Mouse (Mus musculus) urinary bladder, postnatal 4 days (tissue): ENCODE results near the gene Ntrk3.

Experiments
- DNase-seq, 2 experiments: peaks; one replicate each; pipeline ENCODE4 v3.0.0; 2021 to 2022; ENCODE audit warnings: low spot score in 2 of 2

Gene Ntrk3

DNA sequence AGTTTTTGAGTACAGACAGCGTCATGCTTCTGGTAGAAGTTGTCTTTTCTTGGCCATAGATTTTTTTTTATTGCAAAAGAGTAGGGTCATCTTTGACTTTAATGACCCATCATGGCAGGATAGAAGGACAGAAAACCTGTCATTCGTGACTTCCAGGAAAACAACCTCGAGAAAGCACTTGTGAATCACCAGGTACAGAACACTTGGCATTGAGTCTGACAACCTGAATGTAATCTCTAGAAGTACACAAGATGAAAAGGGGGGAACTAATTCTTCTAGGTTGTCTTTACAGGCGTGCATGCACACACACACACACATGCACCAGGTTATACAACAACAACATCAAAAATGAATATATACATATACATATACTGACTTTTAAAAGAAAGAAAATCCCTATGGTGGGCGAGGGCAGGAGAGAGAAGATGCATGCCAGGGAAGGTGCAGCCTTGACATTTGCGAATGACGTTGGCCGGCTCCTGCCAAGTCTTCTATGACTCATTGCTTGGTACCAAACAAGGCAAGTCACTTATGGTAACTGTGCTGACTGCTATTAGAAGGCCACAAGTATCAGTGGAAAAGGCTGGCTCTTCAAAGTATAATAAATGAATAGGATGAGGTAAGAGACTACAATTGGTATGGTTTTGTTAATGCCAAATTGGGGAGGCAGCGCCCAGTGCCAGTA is 217.4 kb downstream of the Ntrk3 start:
- no peak for DNase-seq

- DNase-seq, result no peak
Measured at GRCm38 (mm10) chr7:78519689-78520088, 218.1 kb downstream of the Ntrk3 start.

GRCm38 (mm10) chr7:78518760-78519363 is 218.9 kb downstream of the Ntrk3 start:
- no peak for DNase-seq

- no peak for DNase-seq
Measured at GRCm38 (mm10) chr7:78515042-78515609, 222.7 kb downstream of the Ntrk3 start.

GRCm38 (mm10) chr7:78507032-78507611 is 230.7 kb downstream of the Ntrk3 start:
- DNase-seq, result no peak

- no peak for DNase-seq
Measured at GRCm38 (mm10) chr7:78500863-78501262, 236.9 kb downstream of the Ntrk3 start.

GRCm38 (mm10) chr7:78499970-78500369 is 237.8 kb downstream of the Ntrk3 start:
- no peak for DNase-seq

- no peak for DNase-seq
Measured at GRCm38 (mm10) chr7:78498356-78498755, 239.5 kb downstream of the Ntrk3 start.

- no peak for DNase-seq
Measured at GRCm38 (mm10) chr7:78497819-78498218, 240.0 kb downstream of the Ntrk3 start.

DNA sequence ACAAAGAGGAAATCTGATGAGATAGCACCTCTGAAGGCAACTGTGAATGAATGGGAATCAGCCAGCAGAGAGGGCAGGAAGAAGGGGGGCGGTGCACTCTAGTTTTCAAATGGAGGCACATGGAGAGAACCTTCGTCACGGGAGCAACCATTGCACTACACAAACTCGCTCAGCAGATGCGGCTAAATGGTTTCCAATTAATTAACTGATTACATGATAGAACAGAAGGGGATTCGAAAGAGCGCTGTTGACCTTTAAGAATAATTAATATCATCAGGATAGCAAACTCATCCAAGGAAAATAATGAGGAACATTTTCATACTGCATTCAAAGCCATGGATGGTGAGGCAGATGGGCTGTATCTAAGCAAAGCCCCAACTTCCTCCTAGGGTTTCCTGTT is 244.2 kb downstream of the Ntrk3 start:
- DNase-seq, result no peak

- DNase-seq, result no peak
Measured at GRCm38 (mm10) chr7:78491176-78491575, 246.6 kb downstream of the Ntrk3 start.

- DNase-seq, result no peak
Measured at GRCm38 (mm10) chr7:78484290-78484689, 253.5 kb downstream of the Ntrk3 start.

DNA sequence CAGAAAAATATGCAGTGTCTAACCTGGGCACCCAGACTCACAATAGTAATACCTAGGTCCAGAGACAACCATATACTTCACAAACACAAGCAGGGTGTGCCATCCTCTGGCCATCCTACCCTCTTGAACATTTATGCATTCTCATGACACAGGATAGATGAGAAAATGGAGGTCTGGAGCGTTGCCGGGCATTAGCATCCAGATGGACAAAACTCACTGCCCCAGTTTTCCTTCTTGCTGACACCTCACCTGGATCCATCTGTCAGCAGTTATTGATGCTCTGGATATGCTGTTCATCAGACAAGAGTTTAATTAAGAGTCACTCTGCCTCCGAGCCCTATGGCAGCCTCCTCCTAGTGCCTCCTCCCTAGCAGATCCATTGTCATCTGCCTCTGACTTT is 254.1 kb downstream of the Ntrk3 start:
- DNase-seq, result no peak

DNA sequence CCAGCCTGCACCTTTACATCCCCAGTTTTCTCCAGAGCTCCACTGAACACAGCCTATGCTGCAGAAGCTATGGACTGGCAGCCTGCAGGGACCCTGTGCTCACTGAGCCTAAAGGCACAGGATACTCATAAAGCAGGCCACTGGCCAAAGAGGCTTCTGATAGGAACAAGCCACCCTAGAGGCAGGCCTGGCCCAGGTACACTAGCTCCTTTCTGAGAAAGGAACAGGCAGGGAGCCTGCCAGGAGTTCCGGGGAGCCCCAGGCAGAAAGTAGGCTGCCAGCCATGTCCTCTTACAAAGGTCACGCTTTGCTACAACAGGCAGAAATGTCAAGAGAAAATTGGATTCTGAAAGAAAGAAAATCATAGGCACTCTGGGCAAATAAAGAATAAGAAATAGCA is 254.8 kb downstream of the Ntrk3 start:
- no peak for DNase-seq

- DNase-seq, result no peak
Measured at GRCm38 (mm10) chr7:78478881-78479280, 258.9 kb downstream of the Ntrk3 start.

GRCm38 (mm10) chr7:78471755-78472154 is 266.1 kb downstream of the Ntrk3 start:
- no peak for DNase-seq

- DNase-seq, result no peak
Measured at GRCm38 (mm10) chr7:78471270-78471669, 266.5 kb downstream of the Ntrk3 start.

DNA sequence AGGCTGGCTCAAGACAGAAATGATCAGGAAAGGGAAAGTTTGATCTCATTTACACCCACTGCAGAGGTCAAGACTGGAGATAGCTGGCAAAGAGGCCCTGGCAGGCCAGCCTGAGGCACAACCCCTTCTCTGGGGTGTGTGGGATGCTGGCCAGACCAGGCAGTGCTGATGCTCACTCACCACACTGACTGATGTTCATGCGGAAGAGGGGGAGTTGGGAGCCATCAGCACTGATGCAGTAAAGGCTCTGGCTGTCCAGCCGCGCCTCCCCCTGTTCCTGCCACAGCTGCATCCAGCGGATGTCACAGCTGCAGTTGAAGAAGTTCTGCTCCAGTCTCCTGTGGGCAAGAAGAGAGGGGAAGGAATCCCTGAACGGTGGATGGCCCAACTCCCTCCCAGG is 275.2 kb downstream of the Ntrk3 start:
- DNase-seq, result no peak

- no peak for DNase-seq
Measured at GRCm38 (mm10) chr7:78459021-78459420, 278.8 kb downstream of the Ntrk3 start.

- DNase-seq, result no peak
Measured at GRCm38 (mm10) chr7:78451666-78452065, 286.1 kb downstream of the Ntrk3 start.

DNA sequence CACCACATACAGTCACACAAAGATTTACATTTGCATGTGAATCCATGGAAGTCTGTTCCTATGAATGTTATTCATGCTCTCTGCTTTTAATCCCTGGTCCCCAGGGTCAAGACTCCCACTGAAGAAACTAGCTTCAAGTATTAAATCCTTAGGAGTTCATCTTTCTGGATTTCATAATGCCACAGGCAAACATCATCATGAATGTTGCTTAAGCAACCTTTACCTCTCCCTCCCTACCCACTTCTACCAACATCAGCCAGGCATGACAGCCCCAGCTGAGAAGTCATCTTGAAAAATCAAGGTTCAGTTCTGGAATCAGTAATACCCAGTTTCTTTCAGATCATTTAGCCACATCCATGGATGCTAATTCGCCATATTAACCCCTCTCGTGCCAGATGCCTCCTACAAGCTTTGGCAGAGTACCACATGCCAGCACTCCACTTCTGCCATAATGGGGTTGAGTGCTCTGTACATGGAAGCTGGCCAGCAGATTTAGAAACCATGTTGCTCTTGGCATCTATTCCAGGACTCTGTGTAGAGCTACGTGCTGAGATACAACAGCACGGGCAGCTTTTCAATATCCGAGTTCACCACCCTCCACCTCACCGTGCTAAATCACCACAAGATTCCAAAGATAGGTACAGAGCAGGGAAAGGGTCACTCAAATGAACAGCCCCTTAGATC is 287.8 kb downstream of the Ntrk3 start:
- DNase-seq, result no peak

DNA sequence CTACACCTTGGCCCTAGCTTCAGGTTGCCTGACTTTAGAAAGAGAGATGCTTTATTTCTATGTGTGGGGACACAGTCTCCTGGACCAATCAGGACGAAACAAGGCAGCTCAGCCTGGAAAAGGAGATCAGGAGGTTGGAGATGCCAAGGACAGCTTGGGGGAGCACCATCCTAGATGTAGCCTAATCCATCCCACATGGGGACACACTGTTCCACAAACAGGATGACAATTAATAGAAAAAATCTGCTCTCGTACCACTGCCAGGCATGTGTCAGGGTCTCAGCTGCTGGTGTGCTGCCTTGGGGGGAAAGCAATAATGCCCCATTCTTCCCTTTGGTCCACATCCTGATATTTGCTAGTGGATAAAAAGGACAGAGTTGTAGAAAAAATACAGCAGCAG is 289.0 kb downstream of the Ntrk3 start:
- no peak for DNase-seq
